Mouse (Mus musculus) left cerebral cortex, postnatal 14 days (tissue): ENCODE data around the gene Anks1b. TPM values are rescaled to one million over a fixed set of nuclear protein-coding genes. Genes with fewer than 3 reads are reported as not detected.
A peak's percentile ranks its signal among the peaks of the same experiment; 100 is the strongest.

ENCODE experiments used
- DNase-seq, 2 experiments: peaks; one replicate each; pipeline ENCODE4 v3.0.0; 2021 to 2022; ENCODE audit warnings: low spot score in 2 of 2, mixed read lengths in 1 of 2
- intact Hi-C: fragments of 180-260 bp; cut with DNase I; formaldehyde crosslinking; loops from one replicate; pipeline ENCODE4 v1.15.1; 2025
- total RNA-seq, 2 experiments: library from RNA; stranded (reverse); gene quantifications; 2 replicates each; pipeline ENCODE4 v1.2.3; 2021

Anks1b gene
- total RNA-seq, 2 experiments from 2014 or later = 452 to 460 TPM

GRCm38 (mm10) chr10:90947608-90948373 lies 1074.5 kb downstream of the Anks1b start:
- DNase-seq = no peak
- intact Hi-C loops = no loop called here

GRCm38 (mm10) chr10:90953103-90953709 lies 1079.9 kb downstream of the Anks1b start:
- no peak for DNase-seq
- intact Hi-C loops = no loop called here

- intact Hi-C loops = no loop called here
- DNase-seq = no peak
These were observed 1080.5 kb downstream of the Anks1b start for GRCm38 (mm10) chr10:90953821-90954220.

- intact Hi-C loops = no loop called here
- DNase-seq = no peak
These were observed 1087.1 kb downstream of the Anks1b start for GRCm38 (mm10) chr10:90960374-90960773.

- intact Hi-C loops = no loop called here
- DNase-seq = no peak
These were observed 1091.2 kb downstream of the Anks1b start for GRCm38 (mm10) chr10:90964511-90964910.

GRCm38 (mm10) chr10:90965671-90966315 lies 1092.5 kb downstream of the Anks1b start:
- intact Hi-C loops = no loop called here
- DNase-seq = no peak

GRCm38 (mm10) chr10:90966821-90967220 lies 1093.5 kb downstream of the Anks1b start:
- intact Hi-C loops = no loop called here
- peak; percentile 72 to 88 for DNase-seq

- intact Hi-C loops = no loop called here
- no peak for DNase-seq
These were observed 1094.9 kb downstream of the Anks1b start for GRCm38 (mm10) chr10:90968247-90968646.

GRCm38 (mm10) chr10:90969355-90970174 lies 1096.3 kb downstream of the Anks1b start:
- intact Hi-C loops = no loop called here

GRCm38 (mm10) chr10:90970560-90970959 lies 1097.3 kb downstream of the Anks1b start:
- DNase-seq = no peak
- intact Hi-C loops = no loop called here

More at GRCm38 (mm10) chr10:90969355-90970174, 1096.3 kb downstream of the Anks1b start:
- DNase-seq = no peak

- intact Hi-C loops = no loop called here
- DNase-seq = no peak
These were observed 1100.8 kb downstream of the Anks1b start for GRCm38 (mm10) chr10:90974084-90974483.

- intact Hi-C loops = no loop called here
- DNase-seq = no peak
These were observed 1101.2 kb downstream of the Anks1b start for GRCm38 (mm10) chr10:90974491-90974890.

- intact Hi-C loops = no loop called here
These were observed 1108.5 kb downstream of the Anks1b start for GRCm38 (mm10) chr10:90981811-90982210.

GRCm38 (mm10) chr10:90983046-90983445 lies 1109.7 kb downstream of the Anks1b start:
- intact Hi-C loops = no loop called here
- DNase-seq = peak in 1 of 2 experiments; percentile 72

More at GRCm38 (mm10) chr10:90981811-90982210, 1108.5 kb downstream of the Anks1b start:
- no peak for DNase-seq

- intact Hi-C loops = no loop called here
- no peak for DNase-seq
These were observed 1117.0 kb downstream of the Anks1b start for GRCm38 (mm10) chr10:90990340-90990739.

GRCm38 (mm10) chr10:90992237-90992636 lies 1118.9 kb downstream of the Anks1b start:
- DNase-seq = no peak
- intact Hi-C loops = no loop called here

- intact Hi-C loops = no loop called here
These were observed 1120.6 kb downstream of the Anks1b start for GRCm38 (mm10) chr10:90993869-90994268.

GRCm38 (mm10) chr10:90999899-91000298 lies 1126.6 kb downstream of the Anks1b start:
- intact Hi-C loops = no loop called here
- DNase-seq = peak; percentile 44 to 62

More at GRCm38 (mm10) chr10:90993869-90994268, 1120.6 kb downstream of the Anks1b start:
- no peak for DNase-seq

- peak in 1 of 2 experiments; percentile 37 for DNase-seq
- intact Hi-C loops = no loop called here
These were observed 1128.1 kb downstream of the Anks1b start for GRCm38 (mm10) chr10:91001421-91001820.
